Mouse (Mus musculus): ENCODE measurements around the gene Nvl. TPM values are rescaled to one million over a fixed set of nuclear protein-coding genes. Genes with fewer than 3 reads are reported as not detected.

Nvl gene
- polyA plus RNA-seq (2015; fragmentation: Nextera tagmentation; extraction: Ambion mirVana), result 13.3 and 13.4 TPM in 2 replicates

DNA sequence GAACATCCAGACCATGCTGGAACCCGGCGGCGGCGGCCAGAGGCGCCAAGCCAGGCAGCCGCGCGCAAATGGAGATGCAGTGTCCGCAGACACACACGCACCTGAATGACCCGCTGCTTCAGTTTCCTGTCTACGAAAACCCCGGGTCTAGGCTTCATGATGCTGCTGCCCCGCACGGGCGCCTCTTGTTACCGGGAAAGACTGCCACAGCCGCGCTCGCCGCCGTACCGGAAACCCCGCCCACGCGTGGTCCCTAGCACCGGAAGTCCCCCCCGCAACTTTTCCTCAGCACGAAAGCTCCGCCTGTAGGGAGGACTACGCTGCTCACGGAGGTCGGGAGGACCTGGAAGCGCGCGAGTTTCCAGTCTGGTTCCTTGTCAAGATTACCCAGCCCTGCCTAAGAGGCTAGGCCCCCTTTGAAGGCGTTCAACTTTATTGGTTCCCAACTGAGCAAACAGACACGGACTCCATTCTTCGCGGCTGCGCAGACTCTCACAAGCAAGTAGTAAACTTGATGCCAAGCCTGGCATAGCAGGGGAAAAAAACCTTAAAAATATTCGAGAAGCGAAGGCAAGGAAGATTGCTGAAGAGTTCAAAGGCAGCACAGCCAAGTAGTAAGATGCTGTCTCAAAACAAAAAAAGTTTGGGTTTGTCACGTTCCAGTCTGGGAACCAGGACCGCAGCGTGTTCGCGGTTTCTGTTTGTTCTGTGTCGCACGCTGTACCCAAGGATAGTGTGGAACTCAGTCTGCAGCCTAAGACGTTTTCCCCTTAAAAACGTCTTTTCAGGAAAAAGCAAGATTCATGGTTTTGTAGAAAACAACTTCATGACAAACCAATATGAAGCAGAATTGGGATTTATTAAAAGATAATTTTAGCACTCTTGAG, at the start of gene Nvl, which contains the start of gene Cnih4:
Nvl (minus strand) TSS at position 255 of the 887 bp plus-strand sequence.
Cnih4 (plus strand) TSS at position 744 of the 887 bp plus-strand sequence.
- ATAC-seq (peak; percentile 99), DNase-seq (ENCODE audit: low spot score) (peak; percentile 98)
- peak within 1 kb of the TSS; percentile 65 for H3K4me2 ChIP-seq (replicated peaks; ENCODE audit: low read depth, low read length)
- peak within 1 kb of the TSS; percentile 81 for H3K4me3 ChIP-seq (ENCODE audit: low read depth, low read length)
- peaks cover 12% of the 10 kb centered on the region; the same call in 1 of the 2 replicates for H3K4me1 ChIP-seq (ENCODE audit: insufficient read depth, low read depth, low read length)
- no peaks in the 10 kb centered on the region for H3K9me3 ChIP-seq (ENCODE audit: low read length)
- H3K9ac ChIP-seq (replicated peaks; ENCODE audit: low read depth), result peak within 1 kb of the TSS; percentile 39
- peak within 1 kb of the TSS; percentile 89 for H3K27ac ChIP-seq (ENCODE audit: low read length)
- H3K36me3 ChIP-seq (ENCODE audit: insufficient read depth, low read length), result no peaks in the 10 kb centered on the region
- no peaks in the 10 kb centered on the region for H3K27me3 ChIP-seq (replicated peaks; ENCODE audit: insufficient read depth, low read length)
- WGBS, result 1% methylated on average over 52 of the region's 52 CpGs
- peak; percentile 32 for TF ChIP-seq CTCF (IDR thresholded peaks at IDR 0.05)
- TF ChIP-seq EP300 (IDR thresholded peaks at IDR 0.05), result peak; percentile 75

DNA sequence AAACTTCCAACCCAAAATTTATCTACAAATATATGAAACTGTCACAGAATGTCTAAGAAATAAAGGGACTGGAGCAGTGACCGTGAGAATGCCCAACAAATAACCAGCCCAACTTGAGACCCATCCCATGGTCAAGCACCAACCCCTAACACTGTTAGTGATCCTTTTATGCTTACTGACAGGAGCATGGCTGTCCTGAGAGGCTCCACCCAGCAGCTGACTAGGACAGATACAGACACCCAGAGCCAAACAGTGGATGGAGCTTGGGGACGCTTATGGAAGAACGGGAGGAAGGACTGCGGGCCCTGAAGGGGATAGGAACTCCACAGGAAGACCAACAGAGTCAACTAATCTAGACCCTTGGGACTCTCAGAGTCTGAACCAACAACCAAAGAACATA, 44.9 kb upstream of the Nvl start:
- ATAC-seq, result no peak
- no peak overlapping the region for H3K4me3 ChIP-seq (ENCODE audit: low read depth, low read length)
- WGBS, result 97% methylated on average over 4 of the region's 4 CpGs
- H3K27me3 ChIP-seq (replicated peaks; ENCODE audit: insufficient read depth, low read length), result no peaks in the 10 kb centered on the region
- no peak for TF ChIP-seq EP300 (IDR thresholded peaks at IDR 0.05)
- no peak for TF ChIP-seq CTCF (IDR thresholded peaks at IDR 0.05)
- H3K9ac ChIP-seq (replicated peaks; ENCODE audit: low read depth), result no peak overlapping the region
- DNase-seq (ENCODE audit: low spot score), result no peak
- H3K27ac ChIP-seq (ENCODE audit: low read length), result no peak overlapping the region
- H3K4me1 ChIP-seq (ENCODE audit: insufficient read depth, low read depth, low read length), result no peaks in the 10 kb centered on the region
- no peak overlapping the region for H3K4me2 ChIP-seq (replicated peaks; ENCODE audit: low read depth, low read length)
- H3K9me3 ChIP-seq (ENCODE audit: low read length), result no peaks in the 10 kb centered on the region
- H3K36me3 ChIP-seq (ENCODE audit: insufficient read depth, low read length), result peaks cover 49% of the 10 kb centered on the region

DNA sequence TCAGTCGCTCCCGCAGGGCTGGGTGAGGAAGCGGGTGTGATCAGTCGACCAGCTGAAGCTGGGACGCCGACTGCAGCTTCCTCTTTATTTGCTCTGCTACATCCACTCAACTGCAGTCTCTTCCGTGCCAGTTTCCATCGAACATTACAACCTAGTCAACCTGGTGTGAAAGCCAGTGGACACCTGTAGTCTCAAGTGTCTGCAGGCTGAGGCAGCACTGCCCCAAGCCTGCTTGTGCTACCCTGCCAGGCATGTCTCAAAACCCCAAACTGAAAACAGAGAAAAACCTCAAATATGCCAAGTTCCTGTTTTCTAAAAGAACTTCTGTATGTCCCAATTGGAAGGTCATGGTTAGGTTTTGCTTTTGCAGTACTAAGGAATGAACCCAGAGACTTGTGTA, 26.2 kb upstream of the Nvl start:
- H3K36me3 ChIP-seq (ENCODE audit: insufficient read depth, low read length), result peaks cover 6% of the 10 kb centered on the region; the same call in 1 of the 2 replicates

DNA sequence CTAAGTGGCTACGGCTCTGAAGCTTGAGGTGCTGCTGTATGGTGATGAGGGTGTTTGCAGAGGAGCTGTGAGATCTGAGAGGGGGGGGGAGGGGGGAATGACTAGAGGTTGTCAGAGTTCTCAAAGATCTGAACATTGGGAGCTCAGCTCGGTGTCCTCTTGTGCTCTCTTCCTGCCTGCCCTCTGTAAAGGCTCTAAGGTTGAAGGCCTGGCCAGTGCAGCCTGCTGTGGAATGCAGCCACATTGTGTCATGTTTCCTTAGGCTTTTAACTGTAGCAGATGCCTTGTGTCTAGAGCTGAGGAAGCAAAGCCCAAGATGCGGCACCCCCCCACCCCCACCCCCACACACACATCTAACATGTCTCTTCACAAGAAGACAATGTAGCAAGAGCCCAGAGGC, 24.4 kb upstream of the Nvl start:
- peaks cover 7% of the 10 kb centered on the region; the same call in 1 of the 2 replicates for H3K36me3 ChIP-seq (ENCODE audit: insufficient read depth, low read length)
- H3K27me3 ChIP-seq (replicated peaks; ENCODE audit: insufficient read depth, low read length), result no peaks in the 10 kb centered on the region
- WGBS, result 61% methylated on average over 3 of the region's 3 CpGs
- no peaks in the 10 kb centered on the region for H3K9me3 ChIP-seq (ENCODE audit: low read length)
- no peak overlapping the region for H3K27ac ChIP-seq (ENCODE audit: low read length)
- no peak overlapping the region for H3K4me3 ChIP-seq (ENCODE audit: low read depth, low read length)
- no peaks in the 10 kb centered on the region for H3K4me1 ChIP-seq (ENCODE audit: insufficient read depth, low read depth, low read length)
- H3K9ac ChIP-seq (replicated peaks; ENCODE audit: low read depth), result no peak overlapping the region
- TF ChIP-seq CTCF (IDR thresholded peaks at IDR 0.05) (no peak), EP300 (IDR thresholded peaks at IDR 0.05) (no peak)
- no peak overlapping the region for H3K4me2 ChIP-seq (replicated peaks; ENCODE audit: low read depth, low read length)
- no peak for ATAC-seq
- no peak for DNase-seq (ENCODE audit: low spot score)

More for the DNA sequence above, 26.2 kb upstream of the Nvl start:
- ATAC-seq, result no peak
- no peak for TF ChIP-seq CTCF (IDR thresholded peaks at IDR 0.05)
- Histone ChIP-seq H3K27me3 (replicated peaks; ENCODE audit: insufficient read depth, low read length) (no peaks in the 10 kb centered on the region), H3K27ac (ENCODE audit: low read length) (no peak overlapping the region), H3K4me1 (ENCODE audit: insufficient read depth, low read depth, low read length) (no peaks in the 10 kb centered on the region), H3K9me3 (ENCODE audit: low read length) (no peaks in the 10 kb centered on the region), H3K9ac (replicated peaks; ENCODE audit: low read depth) (no peak overlapping the region), H3K4me2 (replicated peaks; ENCODE audit: low read depth, low read length) (no peak overlapping the region), H3K4me3 (ENCODE audit: low read depth, low read length) (no peak overlapping the region)
- peak; percentile 15 for DNase-seq (ENCODE audit: low spot score)
- 60% methylated on average over 8 of the region's 8 CpGs for whole genome bisulfite sequencing

DNA sequence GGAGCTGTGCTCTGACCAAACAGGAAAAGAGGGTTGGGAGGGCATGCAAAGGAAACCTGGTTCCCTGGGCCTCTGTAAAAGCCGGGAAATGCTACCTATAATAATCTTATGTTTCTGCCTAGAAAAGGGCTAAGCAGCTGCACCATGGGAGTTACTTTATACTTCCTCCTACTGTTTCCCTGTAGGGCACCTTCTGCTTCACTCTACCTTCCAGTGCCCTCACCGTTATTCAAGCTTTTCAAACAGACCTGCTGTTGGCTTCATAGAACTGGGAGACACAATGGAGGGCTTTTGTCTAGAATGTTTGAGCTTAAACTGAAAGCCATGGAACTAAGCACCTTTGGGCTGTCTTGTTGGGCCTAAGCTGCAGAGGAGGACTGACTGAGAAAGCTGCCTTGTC, 23.8 kb upstream of the Nvl start:
- no peak for ATAC-seq
- no peak overlapping the region for H3K27ac ChIP-seq (ENCODE audit: low read length)
- peaks cover 7% of the 10 kb centered on the region; the same call in 1 of the 2 replicates for H3K36me3 ChIP-seq (ENCODE audit: insufficient read depth, low read length)
- H3K9ac ChIP-seq (replicated peaks; ENCODE audit: low read depth), result no peak overlapping the region
- DNase-seq (ENCODE audit: low spot score), result no peak
- TF ChIP-seq CTCF (IDR thresholded peaks at IDR 0.05) (no peak), EP300 (IDR thresholded peaks at IDR 0.05) (no peak)
- no peaks in the 10 kb centered on the region for H3K27me3 ChIP-seq (replicated peaks; ENCODE audit: insufficient read depth, low read length)
- no peaks in the 10 kb centered on the region for H3K9me3 ChIP-seq (ENCODE audit: low read length)
- 75% methylated on average over 2 of the region's 2 CpGs for WGBS
- H3K4me2 ChIP-seq (replicated peaks; ENCODE audit: low read depth, low read length), result no peak overlapping the region
- H3K4me3 ChIP-seq (ENCODE audit: low read depth, low read length), result no peak overlapping the region
- no peaks in the 10 kb centered on the region for H3K4me1 ChIP-seq (ENCODE audit: insufficient read depth, low read depth, low read length)

DNA sequence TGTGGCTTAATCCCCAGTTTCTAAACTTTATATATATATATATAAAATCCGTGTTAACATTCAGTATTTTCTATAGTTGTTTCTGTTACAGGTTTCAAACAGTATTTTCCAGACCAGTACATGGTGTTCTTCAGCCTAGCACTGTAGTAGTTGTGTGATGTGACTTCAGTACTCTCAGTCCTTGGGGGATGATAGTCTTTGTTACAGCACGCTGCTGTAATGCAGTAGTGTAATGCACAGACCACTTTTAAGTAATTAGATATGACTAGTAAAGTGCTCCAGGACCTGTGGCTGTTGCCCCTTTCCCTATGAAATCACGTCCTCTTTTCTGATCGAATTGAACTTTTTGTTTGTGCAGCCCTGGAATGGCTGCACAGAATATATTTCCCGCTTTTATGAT, 7.5 kb upstream of the Nvl start:
- peak overlapping the region; percentile 85 for H3K4me3 ChIP-seq (ENCODE audit: low read depth, low read length)
- WGBS, result 30% methylated on average over 5 of the region's 5 CpGs
- no peak overlapping the region for H3K27ac ChIP-seq (ENCODE audit: low read length)
- H3K27me3 ChIP-seq (replicated peaks; ENCODE audit: insufficient read depth, low read length), result no peaks in the 10 kb centered on the region
- H3K4me2 ChIP-seq (replicated peaks; ENCODE audit: low read depth, low read length), result peak overlapping the region; percentile 88
- TF ChIP-seq EP300 (IDR thresholded peaks at IDR 0.05), result no peak
- no peak for TF ChIP-seq CTCF (IDR thresholded peaks at IDR 0.05)
- no peak for ATAC-seq
- no peak for DNase-seq (ENCODE audit: low spot score)
- H3K9me3 ChIP-seq (ENCODE audit: low read length), result no peaks in the 10 kb centered on the region
- peaks cover 6% of the 10 kb centered on the region; the same call in 1 of the 2 replicates for H3K4me1 ChIP-seq (ENCODE audit: insufficient read depth, low read depth, low read length)
- peak overlapping the region; percentile 77; the same call in 1 of the 2 replicates for H3K9ac ChIP-seq (replicated peaks; ENCODE audit: low read depth)
- H3K36me3 ChIP-seq (ENCODE audit: insufficient read depth, low read length), result no peaks in the 10 kb centered on the region

Measured in lung, postnatal 0 days (tissue).